Comparison of ENCODE assay signal across 9 mouse cellular contexts in the genomic region with DNA sequence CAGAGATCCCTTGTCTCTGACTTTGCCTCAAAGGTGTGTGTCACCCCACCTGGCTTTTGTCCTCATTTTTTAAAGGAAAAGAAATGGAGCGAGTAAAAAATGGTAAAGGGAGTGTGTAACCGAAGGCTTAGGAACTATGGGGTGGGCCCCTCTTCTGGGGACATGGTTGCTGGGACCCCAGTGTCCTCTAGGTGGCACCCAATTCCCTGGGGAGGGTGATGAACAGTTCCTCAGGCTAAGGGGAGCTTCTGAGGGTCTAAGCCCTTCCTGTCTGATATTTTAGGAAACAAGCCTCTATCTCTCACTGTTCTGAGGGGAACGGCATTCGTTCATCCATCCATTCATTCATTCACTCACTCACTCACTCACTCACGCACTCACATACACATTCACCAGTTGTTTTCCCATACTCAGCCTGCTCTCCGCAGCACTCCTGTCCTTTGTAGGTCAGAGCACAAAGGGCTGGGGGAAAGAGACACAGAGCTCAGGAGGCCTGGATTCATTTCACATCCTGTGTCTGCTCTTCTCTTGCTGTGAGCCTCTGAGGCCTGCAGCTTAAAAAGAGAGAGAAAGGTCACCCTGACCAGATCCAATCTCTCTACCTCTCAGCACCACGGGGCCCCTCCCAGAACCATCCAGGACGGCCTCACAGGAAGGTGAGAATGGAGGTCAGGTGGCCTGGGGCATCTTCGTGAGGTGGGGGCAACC. TPM values are rescaled to one million over a fixed set of nuclear protein-coding genes. Genes with fewer than 3 reads are reported as not detected.
A peak's percentile ranks its signal among the peaks of the same experiment; 100 is the strongest.
DNase-seq lines count a peak whose midpoint lies in the region; ATAC-seq and TF ChIP-seq lines count a peak whose summit lies in the region.
"Had no signal": no experiment of that assay in that cellular context is flagged by ENCODE, and none has a peak within 500 bp of the region (broad histone marks: within the 10 kb centered on the region; RNA-seq: fewer than 3 reads in every experiment).

No protein-coding gene starts in this region.

- H3K9me3 ChIP-seq in heart, embryonic 13.5 days = no peaks in the 10 kb centered on the region
- H3K9me3 ChIP-seq in midbrain, embryonic 13.5 days = no peaks in the 10 kb centered on the region

- H3K9ac ChIP-seq in heart, embryonic 13.5 days = 0 out of 2 replicates have a peak overlapping the region, but pooled peaks have one; percentile 29
- no peak overlapping the region for H3K9ac ChIP-seq in midbrain, embryonic 13.5 days (replicated peaks)

- H3K4me1 ChIP-seq in heart, embryonic 13.5 days = peaks cover 38% of the 10 kb centered on the region
- no peaks in the 10 kb centered on the region for H3K4me1 ChIP-seq in midbrain, embryonic 13.5 days (replicated peaks)

- no peak overlapping the region for H3K4me2 ChIP-seq in heart, embryonic 13.5 days
- no peak overlapping the region for H3K4me2 ChIP-seq in midbrain, embryonic 13.5 days (replicated peaks)

- WGBS in heart, embryonic 13.5 days = 38% methylated on average over 9 of the region's 9 CpGs
- 64% methylated on average over 9 of the region's 9 CpGs for WGBS in midbrain, embryonic 13.5 days

- TF ChIP-seq POLR2A in brain, embryonic 14.5 days (IDR thresholded peaks at IDR 0.05; ENCODE audit: borderline replicate concordance, extremely low read depth, insufficient read depth, insufficient read length, poor library complexity, severe bottlenecking) = no peak

- peaks cover 15% of the 10 kb centered on the region; the same call in 1 of the 2 replicates for H3K27me3 ChIP-seq in heart, embryonic 13.5 days (replicated peaks)
- no peaks in the 10 kb centered on the region for H3K27me3 ChIP-seq in midbrain, embryonic 13.5 days

- DNase-seq in heart, adult 8-10 months (ENCODE audit: low spot score) = no peak
- DNase-seq in right cerebral cortex, postnatal 14 days = peak; percentile 36
- DNase-seq in right cerebral cortex, adult 18-20 months = no peak
- DNase-seq in brain, embryonic 14.5 days (ENCODE audit: low read depth) = peak; percentile 34

- no peak overlapping the region for H3K27ac ChIP-seq in heart, embryonic 13.5 days (replicated peaks)
- H3K27ac ChIP-seq in midbrain, embryonic 13.5 days = no peak overlapping the region

- no peak overlapping the region for H3K4me3 ChIP-seq in heart, embryonic 13.5 days
- no peak overlapping the region for H3K4me3 ChIP-seq in midbrain, embryonic 13.5 days (replicated peaks)

- peak; percentile 65; the same call in 1 of the 2 replicates for TF ChIP-seq CTCF in brain, embryonic 14.5 days (IDR thresholded peaks at IDR 0.05; ENCODE audit: borderline replicate concordance, extremely low read depth, insufficient read depth, insufficient read length)

- no peaks in the 10 kb centered on the region for H3K36me3 ChIP-seq in heart, embryonic 13.5 days
- no peaks in the 10 kb centered on the region for H3K36me3 ChIP-seq in midbrain, embryonic 13.5 days

- ATAC-seq in heart, embryonic 13.5 days (ENCODE audit: extremely low read depth, insufficient number of reproducible peaks, low FRiP score, low TSS enrichment) = no peak
- ATAC-seq in megakaryocyte progenitor cell, adult 5-6 weeks (replicated peaks; ENCODE audit: poor library complexity) = peak; percentile 77
- ATAC-seq in midbrain, embryonic 13.5 days = no peak
- no peak for ATAC-seq in activated CD4-positive, CD25-positive, alpha-beta regulatory T cell, adult 4 months

RNA-seq across cellular contexts. Expression of a gene that starts 36.3 kb away (rescaled TPM):
- polyA plus RNA-seq in heart, embryonic 13.5 days (2015; fragmentation: Nextera tagmentation; extraction: Ambion mirVana) = 19.7 and 24.3 TPM in 2 replicates
- total RNA-seq in heart, adult 8-10 months (2022) = not detected
- 0.04 TPM in 1 of 2 replicates, not detected in the other for polyA plus RNA-seq in brain, embryonic 14.5 days (2012; rRNA removed)
- not detected in 2 replicates for total RNA-seq in megakaryocyte progenitor cell, adult 5-6 weeks (2015)
- not detected in 2 replicates for total RNA-seq in megakaryocyte progenitor cell, adult 5-6 weeks (2017)
- polyA plus RNA-seq in midbrain, embryonic 13.5 days (2015; fragmentation: Nextera tagmentation; extraction: Ambion mirVana) = not detected in 2 replicates
- not detected for polyA plus RNA-seq in activated CD4-positive, CD25-positive, alpha-beta regulatory T cell, adult 4 months (2017; shearing (Covaris generic))
- total RNA-seq: left cerebral cortex, postnatal 10 days had no signal

Comparison
In these comparisons a context has a peak if more than half of its experiments do, and no peak if none do; other contexts are left out.
1. DNase-seq: peak in right cerebral cortex, postnatal 14 days (single experiment) and brain, embryonic 14.5 days (single experiment); none in heart, adult 8-10 months (single experiment) and right cerebral cortex, adult 18-20 months (single experiment).
2. RNA of a gene that starts 36.3 kb away (polyA plus RNA-seq): 19.7 to 24.3 TPM in heart, embryonic 13.5 days; 0.04 TPM in brain, embryonic 14.5 days, not detected in midbrain, embryonic 13.5 days and not detected in activated CD4-positive, CD25-positive, alpha-beta regulatory T cell, adult 4 months; every median in the first group is over 10 times any median in the second.